Mouse (Mus musculus): ENCODE measurements around the gene C1qtnf2. TPM values are rescaled to one million over a fixed set of nuclear protein-coding genes. Genes with fewer than 3 reads are reported as not detected.

The C1qtnf2 gene
- polyA plus RNA-seq, 1 experiment: not detected

GRCm38 (mm10) chr11:43528078-43528682, 54.1 kb downstream of the C1qtnf2 start:
- Histone ChIP-seq H3K4me1 (peaks cover 66% of the 10 kb centered on the region), H3K27me3 (replicated peaks) (no peaks in the 10 kb centered on the region), H3K4me3 (replicated peaks) (peak overlapping the region; percentile 95), H3K36me3 (replicated peaks; ENCODE audit: low read length) (peaks cover 30% of the 10 kb centered on the region), H3K9me3 (no peaks in the 10 kb centered on the region)
- TF ChIP-seq GATA1 (IDR thresholded peaks at IDR 0.05; ENCODE audit: borderline replicate concordance, low read length) (no peak), FLI1 (IDR thresholded peaks at IDR 0.05; ENCODE audit: low read length) (no peak)

GRCm38 (mm10) chr11:43528683-43529499, 54.8 kb downstream of the C1qtnf2 start, which contains the start of gene Ccnjl:
TSS of gene Ccnjl (plus strand) at chr11:43528784.
- no peaks in the 10 kb centered on the region for H3K9me3 ChIP-seq
- H3K36me3 ChIP-seq (replicated peaks; ENCODE audit: low read length): peaks cover 37% of the 10 kb centered on the region
- peak within 1 kb of the TSS; percentile 95 for H3K4me3 ChIP-seq (replicated peaks)
- TF ChIP-seq GATA1 (IDR thresholded peaks at IDR 0.05; ENCODE audit: borderline replicate concordance, low read length): no peak
- no peak for TF ChIP-seq FLI1 (IDR thresholded peaks at IDR 0.05; ENCODE audit: low read length)
- H3K4me1 ChIP-seq: peaks cover 73% of the 10 kb centered on the region
- H3K27me3 ChIP-seq (replicated peaks): no peaks in the 10 kb centered on the region

DNA sequence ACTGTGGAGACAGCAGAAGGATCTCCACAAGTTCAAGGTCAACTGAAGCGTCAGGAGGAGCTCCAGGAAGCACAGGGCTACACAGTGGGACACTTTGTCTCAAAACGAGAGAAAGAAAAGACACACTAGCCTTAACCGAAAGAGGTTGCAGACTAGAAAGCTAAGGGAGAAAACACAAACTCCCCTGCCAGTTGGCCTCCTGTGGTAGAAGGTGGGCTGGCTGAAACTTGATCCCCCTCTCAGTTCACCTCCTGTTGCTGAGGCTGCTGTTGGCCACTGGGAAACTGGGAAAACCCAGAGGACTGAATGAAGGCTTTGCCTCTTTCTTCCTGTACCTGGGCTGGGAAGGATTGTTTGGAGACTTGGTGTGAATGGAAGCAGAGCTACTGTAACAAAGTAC, 56.0 kb downstream of the C1qtnf2 start:
- H3K27me3 ChIP-seq (replicated peaks): no peaks in the 10 kb centered on the region
- H3K36me3 ChIP-seq (replicated peaks; ENCODE audit: low read length): peaks cover 49% of the 10 kb centered on the region
- H3K9me3 ChIP-seq: no peaks in the 10 kb centered on the region
- H3K4me3 ChIP-seq (replicated peaks): peak overlapping the region; percentile 95
- peaks cover 77% of the 10 kb centered on the region for H3K4me1 ChIP-seq
- TF ChIP-seq GATA1 (IDR thresholded peaks at IDR 0.05; ENCODE audit: borderline replicate concordance, low read length) (no peak), FLI1 (IDR thresholded peaks at IDR 0.05; ENCODE audit: low read length) (no peak)

GRCm38 (mm10) chr11:43531619-43532018, 57.5 kb downstream of the C1qtnf2 start:
- H3K9me3 ChIP-seq: no peaks in the 10 kb centered on the region
- peaks cover 81% of the 10 kb centered on the region for H3K4me1 ChIP-seq
- no peak for TF ChIP-seq FLI1 (IDR thresholded peaks at IDR 0.05; ENCODE audit: low read length)
- TF ChIP-seq GATA1 (IDR thresholded peaks at IDR 0.05; ENCODE audit: borderline replicate concordance, low read length): no peak
- H3K27me3 ChIP-seq (replicated peaks): no peaks in the 10 kb centered on the region
- peaks cover 63% of the 10 kb centered on the region for H3K36me3 ChIP-seq (replicated peaks; ENCODE audit: low read length)
- H3K4me3 ChIP-seq (replicated peaks): peak overlapping the region; percentile 14

DNA sequence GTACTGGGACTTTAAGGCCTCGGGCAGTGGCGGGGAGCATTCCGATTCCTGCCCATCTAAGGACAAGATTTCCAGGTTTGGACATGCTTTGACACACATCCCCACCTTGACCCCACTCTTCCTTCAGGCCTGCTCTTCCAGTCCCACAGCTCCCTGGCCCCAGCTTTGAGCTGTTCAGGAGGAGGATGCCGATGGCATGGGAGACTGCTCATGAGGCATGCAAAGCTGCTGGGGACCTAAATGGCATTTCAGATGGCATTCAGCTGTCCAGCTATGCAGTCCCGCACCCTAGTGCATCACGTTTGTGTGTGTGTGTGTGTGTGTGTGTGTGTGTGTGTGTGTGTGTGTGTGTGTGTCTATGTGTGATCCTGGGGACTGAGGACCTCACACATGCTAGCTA, 63.0 kb downstream of the C1qtnf2 start:
- peaks cover 82% of the 10 kb centered on the region for H3K36me3 ChIP-seq (replicated peaks; ENCODE audit: low read length)
- TF ChIP-seq FLI1 (IDR thresholded peaks at IDR 0.05; ENCODE audit: low read length) (no peak), GATA1 (IDR thresholded peaks at IDR 0.05; ENCODE audit: borderline replicate concordance, low read length) (no peak)
- H3K4me1 ChIP-seq: peaks cover 96% of the 10 kb centered on the region

GRCm38 (mm10) chr11:43539863-43540262, 65.8 kb downstream of the C1qtnf2 start:
- Histone ChIP-seq H3K9me3 (no peaks in the 10 kb centered on the region), H3K27me3 (replicated peaks) (no peaks in the 10 kb centered on the region), H3K4me1 (peaks cover 96% of the 10 kb centered on the region), H3K36me3 (replicated peaks; ENCODE audit: low read length) (peaks cover 63% of the 10 kb centered on the region), H3K4me3 (replicated peaks) (no peak overlapping the region)
- no peak for TF ChIP-seq GATA1 (IDR thresholded peaks at IDR 0.05; ENCODE audit: borderline replicate concordance, low read length)
- TF ChIP-seq FLI1 (IDR thresholded peaks at IDR 0.05; ENCODE audit: low read length): no peak

More for the DNA sequence above, 63.0 kb downstream of the C1qtnf2 start:
- H3K27me3 ChIP-seq (replicated peaks): no peaks in the 10 kb centered on the region
- H3K4me3 ChIP-seq (replicated peaks): peak overlapping the region; percentile 46
- H3K9me3 ChIP-seq: no peaks in the 10 kb centered on the region

Other genes with a start within 250 kb of the C1qtnf2 start
- gene Pttg1, start 48.0 kb upstream of the C1qtnf2 start, polyA plus RNA-seq (2012; ENCODE audit: insufficient read depth, low replicate concordance): 2.9 and 24.0 TPM in 2 replicates
- 2.2 and 7.3 TPM in 2 replicates for gene Slu7, start 40.5 kb upstream of the C1qtnf2 start, polyA plus RNA-seq (2012; ENCODE audit: insufficient read depth, low replicate concordance)
- 13.9 and 46.5 TPM in 2 replicates for gene Ccnjl, start 54.5 kb downstream of the C1qtnf2 start, polyA plus RNA-seq (2012; ENCODE audit: insufficient read depth, low replicate concordance)
- gene 4933415A04Rik, start 112.8 kb downstream of the C1qtnf2 start, polyA plus RNA-seq (2012; ENCODE audit: insufficient read depth, low replicate concordance): 0.65 TPM in 1 of 2 replicates, not detected in the other
- not detected in 2 replicates for gene Fabp6, start 127.3 kb downstream of the C1qtnf2 start, polyA plus RNA-seq (2012; ENCODE audit: insufficient read depth, low replicate concordance)
- 2.3 and 12.6 TPM in 2 replicates for gene Pwwp2a, start 207.7 kb downstream of the C1qtnf2 start, polyA plus RNA-seq (2012; ENCODE audit: insufficient read depth, low replicate concordance)